Mouse (Mus musculus) stomach, postnatal 0 days (tissue): ENCODE measurements at regions not wholly inside any gene's neighbourhood (a gene's known extent, or its start where the extent isn't known, plus 50 kb on each side); places are given as distances from the start of the nearest gene placed in this dataset.

Experiments
- CTCF ChIP-seq: IDR thresholded peaks from 2 replicates; pipeline ENCODE4 v1.5.1; 2016; ENCODE audit warnings: antibody characterized with exemption, low read depth, mild to moderate bottlenecking, moderate library complexity
- EP300 ChIP-seq: optimal IDR thresholded peaks from 2 replicates; pipeline ENCODE3; 2016; ENCODE audit warnings: antibody characterized with exemption

- TF ChIP-seq CTCF (no peak), EP300 (no peak)
Measured at GRCm38 (mm10) chr11:112855975-112856374, 74.0 kb downstream of the Sox9 start.
